Mouse (Mus musculus): ENCODE measurements around the gene Snx9. TPM values are rescaled to one million over a fixed set of nuclear protein-coding genes. Genes with fewer than 3 reads are reported as not detected.

The Snx9 gene
- polyA plus RNA-seq, 1 experiment from 2014 or later: 8.1 TPM

DNA sequence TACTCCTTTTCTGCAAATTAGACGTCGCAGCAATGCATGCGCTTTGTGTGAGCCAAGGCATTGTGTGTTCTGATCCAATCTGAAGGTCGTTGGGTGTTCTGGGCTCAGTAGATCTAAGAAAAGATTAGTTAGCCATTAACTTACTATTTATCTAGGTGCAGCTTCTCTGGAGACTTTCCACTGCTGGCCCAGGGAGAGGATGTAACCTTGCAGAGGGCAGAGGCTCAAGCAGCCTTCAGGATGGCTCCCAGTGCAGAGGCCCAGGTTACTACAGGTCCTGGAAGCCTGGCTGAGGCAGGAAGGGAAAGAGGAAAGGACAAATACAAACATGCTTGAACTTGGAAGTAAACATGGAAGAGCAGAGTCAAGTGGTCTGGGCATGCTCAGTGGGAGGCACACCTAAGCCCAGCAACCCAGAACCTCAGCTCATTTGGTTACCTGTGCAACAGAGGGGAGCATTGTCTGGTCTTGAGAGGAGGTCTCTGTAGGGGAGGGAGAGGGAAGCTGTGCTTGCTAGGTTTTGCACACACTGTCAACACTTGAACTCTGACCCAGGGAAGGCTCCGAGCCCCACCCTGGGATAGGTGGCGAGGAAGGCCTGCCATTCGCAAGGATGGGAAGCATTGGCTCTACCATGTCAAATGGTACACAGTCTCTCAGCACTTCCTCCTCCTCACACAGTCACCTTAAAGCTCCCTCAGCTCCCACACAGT is 27.3 kb downstream of the Snx9 start:
- WGBS: 83% methylated on average over 7 of the region's 7 CpGs
- Histone ChIP-seq H3K9ac (replicated peaks) (no peak overlapping the region), H3K9me3 (replicated peaks) (no peaks in the 10 kb centered on the region), H3K27me3 (replicated peaks) (no peaks in the 10 kb centered on the region), H3K27ac (replicated peaks) (no peak overlapping the region), H3K4me1 (peaks cover 6% of the 10 kb centered on the region; the same call in 1 of the 2 replicates), H3K4me2 (no peak overlapping the region), H3K36me3 (no peaks in the 10 kb centered on the region), H3K4me3 (replicated peaks) (no peak overlapping the region)
- ATAC-seq (ENCODE audit: low FRiP score): no peak

DNA sequence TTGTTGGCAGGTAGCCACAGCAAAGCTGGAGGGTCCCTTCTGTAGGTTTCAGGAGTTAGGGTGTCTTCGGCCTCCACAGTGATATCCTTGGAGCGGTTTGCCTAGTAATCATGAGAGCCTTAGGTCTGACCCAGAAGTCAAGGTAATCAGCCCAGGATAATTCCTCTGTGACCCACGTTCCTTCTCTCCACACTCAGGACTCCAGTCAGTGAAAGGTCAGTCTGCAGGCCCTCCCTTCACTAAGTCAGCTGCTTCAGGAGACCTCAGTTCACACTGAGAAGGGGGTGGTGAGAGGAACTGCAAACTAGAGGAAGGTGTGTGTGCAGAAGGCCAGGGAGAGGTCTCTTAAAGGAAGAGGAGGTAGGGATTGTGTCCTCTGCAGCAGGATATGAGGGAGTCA is 28.3 kb downstream of the Snx9 start:
- no peak for ATAC-seq (ENCODE audit: low FRiP score)
- Histone ChIP-seq H3K4me3 (replicated peaks) (no peak overlapping the region), H3K4me2 (no peak overlapping the region), H3K27ac (replicated peaks) (no peak overlapping the region), H3K36me3 (no peaks in the 10 kb centered on the region), H3K4me1 (peaks cover 6% of the 10 kb centered on the region; the same call in 1 of the 2 replicates), H3K9ac (replicated peaks) (no peak overlapping the region), H3K9me3 (replicated peaks) (no peaks in the 10 kb centered on the region), H3K27me3 (replicated peaks) (no peaks in the 10 kb centered on the region)
- WGBS: 94% methylated on average over 3 of the region's 3 CpGs

DNA sequence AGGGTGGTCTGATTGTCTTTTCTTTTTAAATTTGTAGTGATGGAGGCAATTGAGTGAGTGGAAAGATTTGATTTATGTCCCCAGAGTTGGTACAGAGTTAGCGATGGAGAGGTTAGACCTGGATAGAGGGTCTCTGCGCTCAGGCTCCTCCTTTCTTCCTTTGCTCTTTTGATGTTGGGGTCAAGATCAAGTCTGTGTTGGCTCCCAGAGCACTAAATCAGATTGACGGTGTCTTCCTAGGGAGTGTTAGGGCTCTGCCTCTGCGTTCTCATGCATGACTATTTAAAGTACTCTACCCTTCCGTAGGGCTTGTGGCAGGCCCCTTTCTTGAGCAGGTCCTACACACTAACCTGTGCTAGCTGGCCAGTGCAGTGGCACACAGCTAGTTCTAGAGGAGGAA is 28.9 kb downstream of the Snx9 start:
- Histone ChIP-seq H3K4me2 (no peak overlapping the region), H3K27ac (replicated peaks) (no peak overlapping the region), H3K9me3 (replicated peaks) (no peaks in the 10 kb centered on the region), H3K9ac (replicated peaks) (no peak overlapping the region), H3K4me3 (replicated peaks) (no peak overlapping the region), H3K4me1 (peaks cover 6% of the 10 kb centered on the region; the same call in 1 of the 2 replicates), H3K27me3 (replicated peaks) (no peaks in the 10 kb centered on the region), H3K36me3 (no peaks in the 10 kb centered on the region)
- 56% methylated on average over 5 of the region's 5 CpGs for WGBS
- no peak for ATAC-seq (ENCODE audit: low FRiP score)

DNA sequence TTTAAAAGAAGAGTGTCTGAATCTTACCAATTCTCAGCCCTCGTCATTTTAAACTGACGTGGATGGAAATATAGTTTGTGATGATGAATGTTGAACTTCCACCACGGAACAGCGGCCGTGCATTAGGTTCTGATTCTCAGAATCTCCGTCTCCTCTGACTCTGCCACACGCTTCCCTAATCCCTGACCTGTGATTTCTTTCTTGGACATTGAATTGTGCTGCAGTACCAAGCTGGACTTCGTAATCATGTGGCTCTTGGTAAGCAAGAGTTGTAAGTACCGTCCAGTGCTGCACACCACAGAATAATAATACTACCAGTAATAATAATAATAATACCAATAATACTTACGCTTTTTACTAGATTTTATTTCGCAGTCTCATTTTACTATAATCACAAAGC is 29.6 kb downstream of the Snx9 start:
- H3K4me3 ChIP-seq (replicated peaks): no peak overlapping the region
- WGBS: 97% methylated on average over 11 of the region's 11 CpGs
- H3K9me3 ChIP-seq (replicated peaks): no peaks in the 10 kb centered on the region
- no peaks in the 10 kb centered on the region for H3K27me3 ChIP-seq (replicated peaks)
- no peak overlapping the region for H3K27ac ChIP-seq (replicated peaks)
- ATAC-seq (ENCODE audit: low FRiP score): no peak
- H3K36me3 ChIP-seq: no peaks in the 10 kb centered on the region
- H3K4me2 ChIP-seq: no peak overlapping the region
- no peak overlapping the region for H3K9ac ChIP-seq (replicated peaks)
- peaks cover 6% of the 10 kb centered on the region; the same call in 1 of the 2 replicates for H3K4me1 ChIP-seq

DNA sequence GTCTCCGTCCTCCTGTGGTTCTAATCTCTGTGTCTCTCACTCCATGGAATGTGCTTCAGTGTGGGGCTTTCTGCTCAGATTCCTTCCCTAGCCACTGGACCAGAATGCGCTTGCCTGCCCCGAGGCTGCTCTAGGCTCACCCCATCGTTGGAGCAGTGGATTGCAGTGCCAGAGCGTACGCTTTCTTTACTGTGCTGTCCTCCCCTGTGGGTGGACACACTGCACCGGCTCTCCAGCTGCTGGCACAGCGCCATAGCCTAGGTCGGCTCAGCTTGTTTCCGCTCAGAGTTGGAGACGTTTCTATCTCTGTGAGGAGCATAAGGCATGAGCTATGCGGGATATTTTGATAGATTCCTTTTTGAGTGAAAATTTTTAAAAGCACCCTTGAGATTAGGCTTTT is 31.4 kb downstream of the Snx9 start:
- WGBS: 49% methylated on average over 12 of the region's 12 CpGs
- Histone ChIP-seq H3K4me1 (peaks cover 6% of the 10 kb centered on the region; the same call in 1 of the 2 replicates), H3K27ac (replicated peaks) (no peak overlapping the region), H3K4me2 (no peak overlapping the region), H3K36me3 (no peaks in the 10 kb centered on the region), H3K4me3 (replicated peaks) (no peak overlapping the region), H3K27me3 (replicated peaks) (no peaks in the 10 kb centered on the region), H3K9ac (replicated peaks) (no peak overlapping the region), H3K9me3 (replicated peaks) (no peaks in the 10 kb centered on the region)
- ATAC-seq (ENCODE audit: low FRiP score): peak; percentile 59; the same call in 1 of the 2 replicates

DNA sequence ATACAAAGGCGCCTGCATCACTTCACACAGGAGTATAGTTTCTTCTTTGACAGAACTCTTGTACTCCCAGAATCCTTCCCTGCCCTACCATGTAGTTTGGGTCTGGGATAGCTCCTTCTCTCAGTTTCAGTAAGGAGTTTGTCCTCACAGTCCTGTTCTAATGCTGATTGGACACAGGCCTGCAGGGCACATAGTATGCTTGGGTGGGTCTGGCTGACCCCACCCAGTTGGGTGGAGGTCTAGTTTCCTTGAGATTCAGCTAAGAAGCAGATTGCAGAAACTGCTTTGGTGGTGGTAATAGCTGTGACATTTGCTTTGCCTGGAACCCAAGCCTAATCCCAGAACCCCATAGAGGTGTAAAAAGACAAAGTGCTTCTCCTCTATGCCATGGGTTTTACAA is 33.4 kb downstream of the Snx9 start:
- no peaks in the 10 kb centered on the region for H3K27me3 ChIP-seq (replicated peaks)
- no peaks in the 10 kb centered on the region for H3K9me3 ChIP-seq (replicated peaks)
- no peak for ATAC-seq (ENCODE audit: low FRiP score)
- no peaks in the 10 kb centered on the region for H3K36me3 ChIP-seq
- no peak overlapping the region for H3K9ac ChIP-seq (replicated peaks)
- H3K27ac ChIP-seq (replicated peaks): no peak overlapping the region
- WGBS: 96% methylated on average over 1 of the region's 1 CpGs
- H3K4me3 ChIP-seq (replicated peaks): no peak overlapping the region
- peaks cover 3% of the 10 kb centered on the region; the same call in 1 of the 2 replicates for H3K4me1 ChIP-seq
- no peak overlapping the region for H3K4me2 ChIP-seq

DNA sequence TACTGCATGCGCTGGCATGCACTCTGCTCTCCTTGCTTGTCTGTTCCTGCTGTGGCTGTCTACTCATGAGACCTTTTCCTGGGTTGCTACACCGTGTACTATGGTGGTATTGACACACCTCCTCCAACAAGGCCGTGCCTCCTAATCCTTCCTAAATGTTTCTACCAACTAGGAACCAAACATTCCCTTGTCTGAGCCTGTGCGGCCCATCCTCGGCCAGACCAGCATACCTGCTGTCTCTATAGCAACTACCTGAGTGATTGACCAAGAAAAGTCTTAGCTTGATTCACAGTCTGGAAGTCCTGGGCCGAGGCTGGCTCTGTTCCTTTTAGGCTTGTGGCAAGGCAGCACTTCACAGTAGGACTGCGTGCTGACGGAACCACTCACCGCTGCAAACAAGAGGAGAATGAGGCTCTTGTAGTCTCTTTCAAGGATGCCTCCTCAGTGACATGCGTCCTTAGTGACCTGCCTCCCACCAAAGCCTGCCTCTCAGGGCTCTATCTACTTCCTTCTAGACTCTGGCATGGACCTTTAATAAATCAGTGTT is 36.6 kb downstream of the Snx9 start:
- no peak overlapping the region for H3K4me2 ChIP-seq
- no peak overlapping the region for H3K27ac ChIP-seq (replicated peaks)
- no peak for ATAC-seq (ENCODE audit: low FRiP score)
- no peak overlapping the region for H3K9ac ChIP-seq (replicated peaks)
- H3K4me1 ChIP-seq: no peaks in the 10 kb centered on the region
- no peak overlapping the region for H3K4me3 ChIP-seq (replicated peaks)
- WGBS: 77% methylated on average over 10 of the region's 10 CpGs
- H3K36me3 ChIP-seq: no peaks in the 10 kb centered on the region
- no peaks in the 10 kb centered on the region for H3K9me3 ChIP-seq (replicated peaks)
- no peaks in the 10 kb centered on the region for H3K27me3 ChIP-seq (replicated peaks)

DNA sequence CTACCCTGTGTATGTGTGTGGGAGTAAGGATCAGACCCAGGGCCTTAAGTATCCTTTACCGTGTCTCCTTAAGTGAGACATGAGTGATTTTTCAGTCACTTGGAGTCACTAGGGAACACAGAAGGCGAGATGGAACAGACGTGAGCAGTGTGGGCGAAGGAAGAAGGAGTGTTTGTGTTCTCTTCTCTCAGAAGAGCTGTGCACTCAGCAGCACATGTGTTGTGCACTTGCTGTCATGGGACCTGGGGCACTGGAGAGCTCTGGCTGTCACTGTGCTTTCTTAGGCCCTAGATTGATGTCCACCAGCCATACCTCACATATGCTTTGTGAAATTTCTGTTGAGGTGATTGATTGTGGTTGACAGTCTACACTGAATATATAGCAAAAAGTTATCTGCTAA is 37.7 kb downstream of the Snx9 start:
- Histone ChIP-seq H3K4me1 (no peaks in the 10 kb centered on the region), H3K27me3 (replicated peaks) (no peaks in the 10 kb centered on the region), H3K9ac (replicated peaks) (0 out of 2 replicates have a peak overlapping the region, but pooled peaks have one; percentile 5), H3K4me2 (no peak overlapping the region), H3K4me3 (replicated peaks) (no peak overlapping the region), H3K36me3 (no peaks in the 10 kb centered on the region), H3K9me3 (replicated peaks) (no peaks in the 10 kb centered on the region), H3K27ac (replicated peaks) (no peak overlapping the region)
- WGBS: 91% methylated on average over 4 of the region's 4 CpGs
- no peak for ATAC-seq (ENCODE audit: low FRiP score)

DNA sequence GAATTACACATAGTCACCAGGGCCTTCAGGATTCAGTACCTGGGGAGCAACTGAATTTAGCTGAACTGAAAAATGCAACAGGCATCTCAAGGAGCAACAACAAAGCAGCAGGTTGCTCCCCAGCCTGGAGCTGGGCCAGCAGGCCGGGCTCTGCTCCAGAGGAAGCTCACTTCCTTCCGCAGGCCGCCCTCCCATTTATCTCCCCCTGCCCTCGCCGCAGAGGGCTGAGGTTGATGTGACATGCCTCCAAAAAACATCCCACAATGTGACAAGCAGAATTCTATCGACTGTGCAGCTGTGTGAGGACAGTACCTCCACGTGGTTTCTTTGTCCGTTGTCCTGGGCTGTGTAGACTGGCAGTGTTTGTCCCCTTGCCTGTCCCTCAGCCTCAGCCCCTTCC is 44.3 kb downstream of the Snx9 start:
- WGBS: 51% methylated on average over 8 of the region's 8 CpGs
- Histone ChIP-seq H3K4me2 (no peak overlapping the region), H3K4me1 (peaks cover 24% of the 10 kb centered on the region), H3K4me3 (replicated peaks) (no peak overlapping the region), H3K36me3 (no peaks in the 10 kb centered on the region), H3K27ac (replicated peaks) (peak overlapping the region; percentile 54), H3K9me3 (replicated peaks) (no peaks in the 10 kb centered on the region), H3K9ac (replicated peaks) (no peak overlapping the region), H3K27me3 (replicated peaks) (no peaks in the 10 kb centered on the region; the same call in 1 of the 2 replicates)
- ATAC-seq (ENCODE audit: low FRiP score): 0 out of 2 replicates have a peak, but pooled peaks have one; percentile 35

DNA sequence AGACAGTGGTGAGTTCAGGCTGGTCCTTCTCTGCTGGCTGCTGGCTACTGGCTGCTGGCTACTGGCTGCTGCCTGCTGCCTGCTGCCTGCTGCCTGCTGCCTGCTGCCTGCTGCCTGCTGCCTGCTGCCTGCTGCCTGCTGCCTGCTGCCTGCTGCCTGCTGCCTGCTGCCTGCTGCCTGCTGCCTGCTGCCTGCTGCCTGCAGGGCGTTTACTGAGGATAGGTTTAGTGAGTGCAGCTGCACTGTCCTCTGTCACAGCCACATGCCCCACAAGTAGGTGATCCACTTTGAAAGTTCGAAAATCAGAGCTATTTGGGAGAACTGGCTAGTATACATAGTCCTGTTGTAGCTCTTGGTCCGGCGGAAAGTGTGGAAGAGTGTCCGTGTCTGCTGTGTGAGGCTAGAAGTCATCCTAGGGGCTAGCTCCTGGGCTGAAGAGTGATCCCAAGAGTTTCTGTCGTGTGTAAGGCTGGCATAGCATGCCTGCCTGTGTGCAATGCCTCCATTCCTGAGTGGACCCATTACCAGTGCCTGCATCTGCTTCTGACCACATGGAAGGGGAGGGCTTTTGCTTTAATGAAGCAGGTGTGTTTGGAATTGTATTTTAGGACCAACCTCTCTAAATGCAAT is 45.2 kb downstream of the Snx9 start:
- H3K9ac ChIP-seq (replicated peaks): no peak overlapping the region
- WGBS: 67% methylated on average over 6 of the region's 6 CpGs
- no peak overlapping the region for H3K4me3 ChIP-seq (replicated peaks)
- no peak for ATAC-seq (ENCODE audit: low FRiP score)
- peak overlapping the region; percentile 54; the same call in 1 of the 2 replicates for H3K27ac ChIP-seq (replicated peaks)
- H3K4me1 ChIP-seq: peaks cover 24% of the 10 kb centered on the region
- no peaks in the 10 kb centered on the region for H3K36me3 ChIP-seq
- no peak overlapping the region for H3K4me2 ChIP-seq
- H3K9me3 ChIP-seq (replicated peaks): no peaks in the 10 kb centered on the region
- no peaks in the 10 kb centered on the region; the same call in 1 of the 2 replicates for H3K27me3 ChIP-seq (replicated peaks)

DNA sequence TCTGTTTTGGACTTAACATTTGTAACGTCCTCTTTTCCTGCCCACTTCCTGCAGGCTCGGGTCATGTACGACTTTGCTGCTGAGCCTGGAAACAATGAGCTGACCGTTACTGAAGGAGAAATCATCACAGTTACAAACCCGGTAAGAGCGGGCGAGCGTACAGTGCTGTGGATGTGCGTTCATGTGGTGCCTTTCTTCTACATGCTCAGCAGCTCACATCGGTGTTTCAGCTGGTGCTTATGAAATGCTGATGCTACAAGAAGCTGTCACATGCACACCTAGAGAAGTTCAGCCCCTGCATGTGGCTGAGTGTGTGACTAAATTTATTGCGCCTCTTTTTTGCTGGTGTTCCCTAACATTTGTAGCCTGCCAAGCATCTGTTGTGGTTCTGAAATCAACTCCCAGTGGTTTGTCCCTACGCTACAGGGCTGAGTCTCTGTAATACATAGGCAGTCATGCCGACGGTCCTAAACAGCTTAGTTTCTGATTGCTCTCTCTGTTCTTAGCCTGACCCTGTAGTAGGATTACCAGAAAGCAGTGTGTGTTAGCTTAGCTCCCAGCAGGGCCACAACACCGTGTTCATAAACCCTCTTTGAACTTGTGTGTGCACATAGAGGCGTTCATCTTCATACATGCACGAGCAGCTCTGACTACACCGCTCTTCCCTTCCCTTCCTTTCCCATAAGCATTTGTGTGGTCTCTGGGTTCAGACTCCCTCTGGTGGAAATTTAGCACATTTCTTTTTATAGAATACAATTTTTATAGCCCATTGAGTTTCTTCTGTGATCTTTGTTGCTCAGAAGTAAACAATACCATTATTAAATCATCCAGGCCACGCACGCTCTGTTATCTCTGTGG is 46.0 kb downstream of the Snx9 start:
- ATAC-seq (ENCODE audit: low FRiP score): peak; percentile 63; the same call in 1 of the 2 replicates
- no peaks in the 10 kb centered on the region for H3K9me3 ChIP-seq (replicated peaks)
- WGBS: 66% methylated on average over 20 of the region's 20 CpGs
- no peaks in the 10 kb centered on the region for H3K36me3 ChIP-seq
- peak overlapping the region; percentile 37; the same call in 1 of the 2 replicates for H3K27ac ChIP-seq (replicated peaks)
- H3K4me2 ChIP-seq: peak overlapping the region; percentile 25; the same call in 1 of the 2 replicates
- peaks cover 24% of the 10 kb centered on the region for H3K4me1 ChIP-seq
- H3K9ac ChIP-seq (replicated peaks): 0 out of 2 replicates have a peak overlapping the region, but pooled peaks have one; percentile 14
- no peak overlapping the region for H3K4me3 ChIP-seq (replicated peaks)
- H3K27me3 ChIP-seq (replicated peaks): no peaks in the 10 kb centered on the region; the same call in 1 of the 2 replicates

Measured in neural tube, embryonic 15.5 days (tissue).